Mouse (Mus musculus) gastrocnemius, postnatal 14 days (tissue): ENCODE measurements around the gene Has3. TPM values are rescaled to one million over a fixed set of nuclear protein-coding genes. Genes with fewer than 3 reads are reported as not detected.

Source experiments
- DNase-seq: peaks from one replicate; pipeline ENCODE4 v3.0.0; 2021; ENCODE audit warnings: mixed read lengths
- intact Hi-C: fragments of 180-260 bp; cut with DNase I; formaldehyde crosslinking; loops from one replicate; pipeline ENCODE4 v1.15.1; 2025; ENCODE audit warnings: low total_unique reads
- long read RNA-seq, 2 experiments: library from polyadenylated mRNA; stranded (forward); transcript quantifications; one replicate each; pipeline ENCODE4 v2.0.0; 2021
- total RNA-seq, 2 experiments: library from RNA; stranded (reverse); gene quantifications; 2 replicates each; pipeline ENCODE4 v1.2.3; 2021

Gene Has3
- total RNA-seq, result 1 to 10 TPM; 1.3 to 2.3 TPM
- long read RNA-seq, experiment 1, result 0 reads
- long read RNA-seq, experiment 2, result 0 reads

DNA sequence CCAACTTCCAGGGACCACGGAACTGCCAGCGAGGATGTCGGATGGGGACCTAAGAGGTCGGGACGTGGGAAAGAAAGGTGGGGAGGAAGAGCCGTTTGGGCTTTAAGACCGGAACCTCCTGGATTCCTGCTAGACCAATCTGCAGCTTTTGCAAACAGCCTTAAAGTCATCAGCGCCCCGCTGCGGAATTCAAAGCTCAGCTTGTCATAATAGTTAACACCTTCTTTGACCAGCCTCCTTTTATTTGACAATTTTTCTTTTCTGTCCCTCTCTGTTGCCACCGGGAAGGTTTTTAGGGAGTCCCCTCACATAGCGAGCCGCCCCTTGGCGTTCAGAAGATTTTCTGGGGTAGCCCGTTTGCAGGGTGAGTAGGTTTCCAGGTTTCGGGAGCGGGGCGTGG lies at the start of gene Has3:
TSS of gene Has3 (plus strand) at position 192 of the 400 bp plus-strand sequence.
- intact Hi-C loops, result loop anchor here (2.0 kb wide), 1 partner anchor 49 kb away; no protein-coding TSS in a partner anchor
- no peak for DNase-seq

DNA sequence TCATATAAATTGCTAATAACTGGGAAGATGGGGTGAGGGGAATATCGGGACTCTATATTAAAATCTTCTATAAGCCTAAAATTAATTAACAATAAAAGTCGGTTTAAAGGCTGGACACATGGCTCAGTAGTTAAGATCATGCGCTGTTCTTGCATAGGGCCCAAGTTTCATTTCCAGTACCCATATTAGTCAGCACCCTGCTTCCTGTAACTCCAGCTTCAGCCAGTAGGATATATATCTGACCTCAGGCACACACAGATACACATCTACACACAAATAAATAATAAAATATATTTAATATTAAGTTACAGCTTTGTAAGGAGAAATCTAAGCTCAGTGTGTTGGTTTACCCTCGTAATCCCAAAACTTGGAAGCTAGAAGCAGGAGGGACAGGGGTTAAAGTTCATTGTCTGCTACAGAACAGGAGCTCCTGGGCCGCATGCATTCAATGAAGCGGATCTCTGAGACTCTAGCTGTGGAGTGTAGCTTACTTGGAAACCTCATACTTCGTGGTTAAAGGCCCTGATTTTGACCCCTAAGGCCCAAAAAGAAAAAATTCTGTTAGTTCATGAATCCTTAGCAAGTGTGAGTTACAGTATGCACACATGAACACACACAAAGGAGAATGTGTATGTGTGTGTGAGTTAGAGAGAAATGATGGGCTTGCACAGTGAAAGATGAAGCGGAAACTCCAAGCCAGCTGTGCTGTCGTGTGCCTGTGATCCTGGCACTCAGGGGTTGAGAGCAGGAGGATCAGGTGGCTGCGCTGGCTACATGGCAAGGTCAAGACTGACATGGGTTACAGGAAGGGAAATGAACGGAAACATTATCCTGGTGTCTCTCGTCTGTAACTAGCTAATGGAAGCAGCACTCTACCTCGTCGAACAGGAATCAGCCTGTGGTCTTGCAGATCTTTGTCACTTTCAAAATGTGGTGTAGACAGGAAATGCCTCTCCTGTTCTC lies 49.2 kb upstream of the Has3 start:
- DNase-seq, result peak; percentile 34
- intact Hi-C loops, result loop anchor here (2.0 kb wide), 1 partner anchor 50 kb away; the partner anchor contains the start of gene Has3

DNA sequence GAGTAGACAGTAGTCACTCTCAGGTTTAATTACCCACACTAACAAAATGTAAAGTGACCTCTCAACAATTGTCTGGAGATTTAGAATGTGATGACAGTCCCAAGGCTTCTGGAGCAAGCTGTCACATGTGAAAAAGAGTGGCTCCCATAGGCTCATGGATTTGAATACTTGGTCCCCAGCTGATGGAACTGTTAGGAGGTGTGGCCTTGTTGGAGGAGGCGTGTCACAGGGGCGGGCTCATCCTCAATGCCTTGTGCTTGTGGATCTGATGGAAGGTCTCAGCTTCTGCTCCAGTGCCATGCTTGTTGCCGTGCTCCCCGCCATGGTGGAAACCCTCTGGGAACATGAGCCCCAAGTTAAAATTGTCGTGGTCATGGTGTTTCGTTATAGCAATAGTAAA lies 41.1 kb upstream of the Has3 start:
- no peak for DNase-seq
- intact Hi-C loops, result no loop called here

DNA sequence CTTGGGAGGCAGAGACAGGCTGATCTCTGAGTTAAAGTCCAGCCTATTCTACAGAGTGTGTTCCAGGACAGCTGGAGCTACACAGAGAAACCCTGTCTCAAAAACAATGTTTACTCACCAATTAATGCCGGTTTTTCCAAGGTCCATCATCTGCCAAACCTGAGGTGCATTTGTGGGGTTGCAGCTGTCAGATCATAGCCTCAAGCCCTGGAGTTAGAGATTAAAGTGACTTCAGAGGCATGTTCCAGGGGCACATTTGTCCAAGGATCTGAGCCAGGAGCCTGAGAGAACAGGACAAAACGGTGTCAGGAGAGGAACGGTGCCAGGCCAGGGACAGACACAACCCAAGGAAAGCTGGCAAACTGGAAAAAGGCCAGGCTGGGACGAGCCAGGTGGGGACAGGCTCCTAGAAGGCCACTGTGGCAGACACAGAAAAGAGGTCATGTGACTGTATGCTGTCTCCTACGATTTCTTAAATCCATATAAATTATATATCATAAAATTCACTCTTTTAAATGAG lies 40.5 kb upstream of the Has3 start:
- intact Hi-C loops, result no loop called here
- DNase-seq, result no peak

DNA sequence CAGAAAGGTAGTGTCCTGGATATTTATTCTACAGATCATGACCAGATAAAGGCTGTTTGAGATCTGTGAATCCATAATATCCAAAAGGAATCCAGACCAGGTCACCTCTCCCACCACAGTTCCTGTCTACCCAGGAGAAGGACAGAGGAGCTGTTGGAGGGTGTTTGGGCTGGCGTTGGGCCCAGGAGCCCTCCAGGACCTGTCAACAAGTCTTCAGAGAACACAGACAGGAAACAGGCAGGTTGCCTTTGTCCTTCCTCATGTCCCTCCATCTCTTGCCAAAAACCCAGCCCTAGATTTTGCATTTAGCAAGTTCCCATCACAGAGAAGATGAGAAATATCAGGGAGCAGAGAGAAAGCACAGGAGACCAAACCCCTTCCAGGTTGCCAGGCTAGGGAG lies 35.1 kb upstream of the Has3 start:
- no peak for DNase-seq
- intact Hi-C loops, result no loop called here

DNA sequence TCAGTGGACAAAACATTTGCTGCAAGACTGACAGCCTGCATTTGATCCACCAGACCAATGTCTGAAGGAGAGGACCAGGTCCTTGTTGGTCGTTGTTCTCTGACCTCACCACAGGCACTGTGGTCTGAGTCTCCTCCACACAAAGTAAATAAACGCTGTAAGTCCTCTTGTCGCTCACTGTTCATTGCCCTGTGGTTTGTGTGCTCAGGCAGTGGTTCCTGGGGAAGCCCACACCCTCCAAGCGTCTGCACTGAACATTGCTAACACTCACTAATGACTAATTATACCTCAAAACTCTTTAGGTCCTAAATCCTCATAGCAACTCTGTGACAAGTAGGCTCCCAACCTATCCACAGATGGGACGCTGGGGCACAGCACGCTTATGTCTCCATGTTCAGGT lies 33.5 kb upstream of the Has3 start:
- DNase-seq, result no peak
- intact Hi-C loops, result no loop called here

DNA sequence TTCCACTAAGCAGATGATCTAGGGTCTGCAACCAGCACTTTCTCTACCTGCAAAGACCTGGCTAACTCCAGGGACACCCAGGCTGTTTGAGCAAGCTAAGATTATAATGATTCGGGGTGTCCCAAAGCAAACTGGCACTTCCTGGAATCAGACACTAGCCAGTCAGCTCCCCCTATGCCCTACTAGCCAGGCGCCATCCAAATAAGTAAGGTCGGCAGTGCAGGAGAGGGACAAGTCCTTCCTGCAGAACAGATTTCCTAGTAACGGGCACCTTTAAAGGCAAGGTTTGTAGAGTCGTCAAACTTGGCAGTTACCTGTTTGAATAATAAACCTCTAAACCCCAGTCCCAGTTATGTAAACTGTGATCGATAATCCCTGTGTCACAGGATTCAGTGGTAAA lies 31.2 kb upstream of the Has3 start:
- DNase-seq, result no peak
- intact Hi-C loops, result no loop called here

DNA sequence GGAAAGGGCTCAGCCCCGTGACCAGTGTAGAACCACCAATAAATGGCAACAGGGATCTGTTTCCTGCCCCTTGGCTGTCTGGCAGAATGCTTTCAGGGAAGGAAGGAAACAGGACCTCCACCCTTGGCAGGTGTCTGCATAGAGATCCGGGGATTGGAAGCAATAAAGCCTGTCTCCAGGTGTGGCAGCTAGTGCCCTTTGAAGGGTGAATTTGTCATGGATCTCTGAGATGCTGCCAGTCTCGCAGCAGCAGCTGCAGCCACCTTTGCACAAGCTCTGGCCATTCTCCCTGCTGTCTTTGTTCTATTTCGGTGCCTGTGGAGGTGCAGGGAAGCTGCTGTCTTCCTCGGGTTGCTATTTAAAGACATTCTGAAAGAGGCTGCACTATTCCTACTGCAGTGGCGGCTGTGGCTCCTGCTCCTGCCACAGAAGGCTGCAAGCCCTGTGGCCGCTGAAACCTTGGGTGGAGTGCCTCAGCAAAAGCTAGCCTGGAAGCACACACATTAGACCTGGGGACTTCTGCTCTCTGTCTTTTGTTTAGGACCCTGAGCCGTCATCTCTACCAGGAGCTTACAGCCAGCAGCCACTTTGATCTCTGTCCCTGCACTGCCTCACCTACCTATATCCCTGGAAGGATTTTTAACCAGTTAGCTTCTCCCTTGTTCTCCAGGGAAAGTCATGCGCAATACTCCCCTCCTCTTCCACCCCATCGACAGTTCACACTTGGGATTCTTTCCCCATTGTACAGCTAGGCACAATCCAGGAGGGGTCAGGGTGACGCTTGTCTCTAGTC lies 30.6 kb upstream of the Has3 start:
- intact Hi-C loops, result no loop called here

DNA sequence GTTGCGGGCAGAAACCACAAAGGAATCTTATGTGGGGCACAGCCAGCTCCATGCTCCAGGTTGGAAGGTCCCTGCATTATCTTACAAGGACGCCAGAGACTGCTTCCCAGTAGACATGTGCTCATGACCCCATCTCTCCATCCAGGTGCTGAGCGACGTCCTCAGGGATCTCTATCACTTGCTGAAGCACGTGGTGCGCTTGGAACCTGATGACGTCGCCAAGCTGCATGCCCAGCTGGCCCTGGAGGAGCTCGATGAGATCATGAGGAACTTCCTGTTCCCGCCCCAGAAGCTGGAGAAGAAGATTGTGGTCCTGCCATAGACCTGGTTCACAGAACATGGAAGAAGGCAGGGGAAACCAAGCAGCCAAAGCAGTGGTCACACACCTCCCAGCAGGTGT lies 20.0 kb upstream of the Has3 start:
- intact Hi-C loops, result no loop called here
- DNase-seq, result no peak

More for the DNA sequence above, 30.6 kb upstream of the Has3 start:
- no peak for DNase-seq

DNA sequence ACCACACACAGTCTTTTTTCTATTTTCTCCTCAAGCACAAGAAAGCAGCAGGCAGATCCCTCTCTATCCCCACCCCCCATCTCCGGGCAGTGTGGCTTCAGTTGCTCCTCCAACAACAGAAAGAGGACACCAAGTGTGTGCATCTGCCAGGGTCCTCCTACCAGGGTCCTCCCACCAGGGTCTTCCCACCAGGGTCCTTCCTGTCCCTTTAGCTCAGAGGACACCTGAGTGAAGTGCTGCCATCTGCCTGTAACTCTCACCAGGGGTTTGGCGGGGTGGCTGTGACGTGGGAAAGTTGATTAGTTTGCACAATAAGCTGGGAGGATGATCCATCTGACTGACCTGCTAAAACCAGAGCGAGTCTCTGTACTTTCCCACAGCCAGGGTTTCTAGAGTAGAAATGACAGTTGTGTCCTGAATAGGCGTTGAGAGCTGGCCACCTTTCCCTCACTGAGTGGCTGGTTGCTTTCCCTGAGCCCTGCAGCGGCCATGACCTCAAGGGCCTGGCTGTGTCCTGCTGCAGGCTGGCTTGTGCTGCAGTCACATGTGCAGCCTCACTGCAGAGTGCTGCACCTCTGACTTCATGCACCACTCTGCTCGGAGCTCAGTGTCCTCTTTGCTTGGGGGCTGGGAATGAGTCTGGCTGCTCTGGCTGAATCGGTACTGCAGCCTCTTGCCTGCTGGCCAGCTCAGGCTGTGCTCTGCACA lies 15.4 kb upstream of the Has3 start:
- DNase-seq, result no peak
- intact Hi-C loops, result no loop called here

DNA sequence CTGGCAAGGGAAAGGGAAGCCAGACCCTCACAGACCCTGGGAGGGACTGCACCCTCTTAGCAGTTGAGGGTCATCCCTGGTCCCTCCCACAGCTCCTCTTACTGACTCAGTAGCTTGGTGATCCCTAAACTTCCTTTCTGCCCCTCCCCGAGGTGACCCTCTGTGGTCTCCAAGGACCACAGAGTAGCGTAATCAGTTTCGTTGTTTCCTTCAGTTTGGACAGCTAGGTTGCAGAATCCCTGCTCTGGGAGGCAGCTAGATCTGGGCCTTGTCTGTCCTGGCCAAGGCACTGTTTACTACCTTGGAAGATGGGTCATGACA lies 14.8 kb upstream of the Has3 start:
- intact Hi-C loops, result no loop called here
- DNase-seq, result no peak

DNA sequence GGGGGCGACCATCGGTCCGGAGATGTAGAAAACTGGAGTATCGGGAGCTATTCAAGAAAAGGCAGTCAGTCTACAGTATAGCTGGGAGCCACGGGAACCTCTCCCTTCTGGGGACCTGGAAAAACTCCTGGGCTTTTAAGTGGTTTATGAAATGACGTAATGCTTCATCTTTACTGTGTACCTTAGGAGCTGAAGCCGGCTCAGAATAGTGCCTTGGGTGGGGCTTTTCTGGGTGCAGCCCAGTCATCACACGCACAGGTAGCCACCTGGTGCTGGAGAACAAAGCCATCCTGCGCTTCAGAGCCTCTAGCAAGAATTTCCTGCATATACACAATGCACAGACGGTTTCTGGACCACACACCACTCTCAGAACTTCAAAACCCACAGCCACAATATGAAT lies 7.2 kb upstream of the Has3 start:
- intact Hi-C loops, result no loop called here
- no peak for DNase-seq

DNA sequence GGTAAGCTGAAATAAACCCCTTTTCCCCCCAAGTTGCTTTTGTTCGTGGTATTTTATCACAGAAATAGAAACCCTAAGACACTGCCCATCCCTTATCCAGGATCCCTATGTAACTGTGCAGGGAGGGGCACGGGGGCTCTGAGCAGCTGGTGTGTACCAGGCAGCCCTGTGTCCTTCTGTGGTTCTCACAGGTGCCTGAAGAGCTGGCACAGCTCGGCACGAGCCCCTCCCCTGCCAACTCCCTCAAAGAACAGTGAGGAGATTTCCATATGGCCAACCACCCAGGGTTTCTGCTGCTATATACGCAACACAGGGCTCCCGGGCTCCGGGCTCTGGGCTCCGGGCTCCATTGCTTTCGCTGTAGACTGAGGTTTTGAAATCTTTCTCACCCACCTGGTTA lies 4.7 kb upstream of the Has3 start:
- DNase-seq, result no peak
- intact Hi-C loops, result no loop called here

DNA sequence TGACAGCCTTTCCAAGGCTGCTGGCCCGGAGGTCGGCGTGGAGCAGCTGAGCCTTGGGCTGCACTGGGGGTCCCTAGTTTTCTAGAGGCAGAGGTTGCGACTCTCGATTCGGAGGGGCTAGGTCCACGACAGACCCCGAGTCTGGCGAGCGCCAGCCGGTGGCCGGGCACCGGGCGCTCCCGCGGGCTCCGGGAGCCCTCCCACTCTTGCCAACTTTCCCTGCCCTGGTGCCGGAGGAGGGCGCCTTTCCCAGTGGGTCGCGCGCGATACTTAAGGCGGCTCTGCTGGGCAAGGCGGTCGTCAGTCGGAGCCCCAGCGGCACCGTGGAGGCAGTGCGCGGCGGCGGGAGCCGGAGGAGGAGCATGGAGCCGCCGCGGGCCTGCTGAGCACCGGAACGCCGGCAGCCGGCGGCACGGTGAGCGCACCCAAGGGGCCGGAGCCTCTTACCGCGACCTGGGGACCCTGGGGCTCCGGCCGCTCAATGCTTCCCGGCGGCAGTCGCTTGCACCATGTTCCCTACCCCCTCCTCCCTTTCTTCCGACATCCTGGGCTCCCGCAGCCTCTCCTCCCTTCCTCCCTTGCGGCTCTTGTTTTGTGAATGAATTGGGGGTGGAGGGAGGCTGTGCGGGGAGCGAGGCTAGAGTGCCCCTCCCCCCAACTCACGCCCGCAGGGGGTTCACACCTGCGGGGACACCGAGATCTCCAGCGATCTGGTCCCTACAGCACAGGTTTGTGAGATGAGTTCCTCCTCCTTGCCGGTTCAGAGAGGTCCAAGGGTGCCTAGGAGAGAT lies 690 bp downstream of the Has3 start:
- intact Hi-C loops, result loop anchor here (2.0 kb wide), 1 partner anchor 50 kb away; no protein-coding TSS in a partner anchor
- DNase-seq, result peak; percentile 62

DNA sequence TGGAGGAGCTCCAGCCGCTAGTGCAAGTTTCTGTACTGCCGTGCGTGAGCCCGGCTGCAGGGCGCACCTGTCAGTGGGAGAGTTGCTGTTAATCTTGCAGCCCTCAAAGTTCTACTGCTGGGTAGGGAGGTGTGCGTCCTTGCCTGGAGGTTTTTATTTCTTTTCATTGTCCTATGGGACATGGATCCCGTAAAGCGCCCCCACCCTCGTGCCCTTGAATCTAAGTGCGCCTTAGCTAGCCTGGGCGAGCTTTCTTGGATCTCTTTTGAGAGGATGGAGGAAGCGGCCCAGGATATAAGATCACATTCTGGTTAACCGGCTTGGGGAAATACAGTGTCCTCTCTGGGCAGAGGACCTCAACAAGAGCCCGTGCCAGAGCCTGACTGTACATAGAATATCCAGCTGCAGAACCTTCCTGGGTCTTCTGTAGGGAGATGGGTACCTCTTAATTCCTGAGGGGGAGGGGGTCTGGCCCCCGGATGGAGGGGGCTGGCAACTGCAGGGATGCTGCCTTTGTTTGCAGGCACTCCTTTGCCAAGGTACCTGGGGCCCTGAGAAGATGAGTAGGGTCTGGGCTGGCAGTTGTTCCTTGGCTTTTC lies 1.4 kb downstream of the Has3 start:
- intact Hi-C loops, result loop anchor here (2.0 kb wide), 1 partner anchor 51 kb away; no protein-coding TSS in a partner anchor
- DNase-seq, result no peak

DNA sequence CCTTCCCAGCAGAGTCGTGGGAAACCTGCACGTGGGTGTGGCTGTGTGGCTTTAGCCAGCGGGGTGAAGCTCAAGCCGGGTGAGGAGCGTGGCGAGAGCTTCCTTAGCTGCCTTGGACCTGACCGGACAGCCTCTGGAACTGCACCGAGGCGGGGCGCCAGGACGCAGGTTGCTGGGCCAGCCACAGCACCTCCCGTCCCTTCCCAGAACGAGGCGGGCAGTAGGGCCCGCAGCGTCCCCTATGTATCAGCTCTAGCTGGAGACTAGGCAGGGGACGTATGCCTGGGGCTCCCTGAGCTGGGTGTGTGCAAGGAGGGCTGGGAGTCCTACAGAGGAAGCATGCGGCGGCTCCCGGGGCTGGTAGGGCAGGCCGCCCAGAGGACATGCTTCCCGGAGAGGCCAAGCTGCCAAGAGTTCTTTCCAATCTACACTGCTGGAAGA lies 1.9 kb downstream of the Has3 start:
- DNase-seq, result peak; percentile 75
- intact Hi-C loops, result loop anchor here (2.0 kb wide), 1 partner anchor 51 kb away; no protein-coding TSS in a partner anchor

DNA sequence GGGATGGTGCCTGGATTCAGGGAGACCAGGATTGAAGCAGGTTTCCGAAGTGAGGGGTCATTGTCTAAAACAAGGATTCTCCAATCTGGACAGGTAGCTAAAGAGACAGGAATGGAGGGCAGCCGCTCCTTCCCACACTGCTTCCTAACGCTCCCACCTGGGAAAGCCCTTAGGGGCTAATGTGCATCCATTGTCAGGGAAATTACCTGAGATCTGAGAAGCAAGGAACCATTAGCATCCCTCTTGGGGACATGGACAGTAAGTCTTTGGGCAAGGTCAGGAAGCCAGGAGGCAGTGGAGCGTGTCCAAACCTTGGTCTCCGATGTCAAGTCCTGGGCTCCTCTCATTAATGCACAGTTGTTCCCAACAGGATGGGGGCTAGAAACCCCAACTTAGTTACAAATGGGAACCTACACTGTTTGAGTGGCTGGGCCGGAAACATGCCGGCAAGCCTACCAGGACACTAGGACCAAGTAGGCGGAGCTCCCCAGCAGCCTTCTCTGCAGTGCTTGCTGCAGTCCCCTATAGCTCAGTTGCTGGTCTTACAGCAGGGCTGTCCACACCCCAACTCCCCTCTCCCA lies 2.5 kb downstream of the Has3 start:
- intact Hi-C loops, result no loop called here
- no peak for DNase-seq

DNA sequence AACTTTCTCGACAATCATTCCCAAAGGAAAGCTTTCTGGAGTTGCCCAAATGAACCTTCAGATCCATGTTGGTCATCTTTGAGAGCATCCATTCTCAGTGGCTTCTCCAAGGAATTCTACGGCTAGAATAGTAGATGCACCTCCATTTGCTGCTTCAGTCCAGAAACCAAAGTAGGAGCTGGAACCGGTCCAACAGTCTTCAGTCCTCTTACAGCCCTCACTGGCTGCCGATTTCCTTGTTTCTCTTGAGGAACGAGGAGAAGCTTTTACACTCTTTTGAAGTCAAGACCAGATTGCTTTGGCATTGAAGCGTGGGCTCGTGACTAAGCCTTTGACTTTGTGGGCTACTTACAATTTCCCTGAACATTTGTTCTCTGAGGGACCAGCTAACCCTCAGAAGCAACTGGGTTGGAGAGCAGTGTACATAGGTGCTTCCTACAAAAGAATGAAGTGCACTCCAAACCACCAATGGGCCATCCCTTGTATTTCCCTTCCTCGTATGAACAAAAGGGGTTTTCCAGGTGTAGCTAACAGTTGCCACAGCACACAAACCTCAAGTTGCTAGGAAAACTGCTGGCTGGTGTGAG lies 10.2 kb downstream of the Has3 start:
- no peak for DNase-seq
- intact Hi-C loops, result no loop called here
